Mouse (Mus musculus): ENCODE measurements around the gene Galc.
A peak's percentile ranks its signal among the peaks of the same experiment; 100 is the strongest.

GRCm38 (mm10) chr12:98212457-98213175, 46.6 kb downstream of the Galc start:
- TF ChIP-seq TBP (IDR thresholded peaks at IDR 0.05; ENCODE audit: low read depth, low read length): no peak
- TF ChIP-seq CTCF (IDR thresholded peaks at IDR 0.05 in 2 of 3, conservative IDR thresholded peaks at IDR 0.05 in 1 of 3; ENCODE audit: control insufficient read depth in 1 of 3, insufficient read depth in 1 of 3, low read depth in 2 of 3, low read length in 3 of 3, poor library complexity in 1 of 3, severe bottlenecking in 1 of 3): peak; percentile 25 to 49 (median 48); a peak in 5 of 6 replicates
- TF ChIP-seq MYB (IDR thresholded peaks at IDR 0.05; ENCODE audit: low read depth, low read length): no peak
- TF ChIP-seq MAX (IDR thresholded peaks at IDR 0.05; ENCODE audit: low read length): no peak
- no peak for TF ChIP-seq POLR2A (IDR thresholded peaks at IDR 0.05; ENCODE audit: control insufficient read depth in 1 of 2, insufficient read depth in 1 of 2, low read depth in 1 of 2, low read length in 2 of 2, poor library complexity in 1 of 2)
- no peak for TF ChIP-seq HCFC1 (IDR thresholded peaks at IDR 0.05; ENCODE audit: low read depth, low read length)
- no peak for TF ChIP-seq TAL1 (IDR thresholded peaks at IDR 0.05; ENCODE audit: low read length)
- TF ChIP-seq RCOR1 (IDR thresholded peaks at IDR 0.05; ENCODE audit: low read depth, low read length): no peak
- TF ChIP-seq SIN3A (IDR thresholded peaks at IDR 0.05; ENCODE audit: low read length): no peak
- no peak for TF ChIP-seq POLR2AphosphoS5 (IDR thresholded peaks at IDR 0.05; ENCODE audit: borderline replicate concordance, low read depth, low read length)
- TF ChIP-seq BHLHE40 (IDR thresholded peaks at IDR 0.05; ENCODE audit: borderline replicate concordance, low read depth, low read length): no peak
- peak; percentile 30 for TF ChIP-seq SMC3 (IDR thresholded peaks at IDR 0.05; ENCODE audit: low read depth, low read length)
- TF ChIP-seq ZC3H11A (IDR thresholded peaks at IDR 0.05; ENCODE audit: low read depth, low read length): no peak

Data from MEL (cell line).